Comparison of ENCODE assay signal across 35 mouse cellular contexts in genomic region chr5:89457554-89458062, GRCm38 (mm10). TPM values are rescaled to one million over a fixed set of nuclear protein-coding genes. Genes with fewer than 3 reads are reported as not detected.
DNase-seq lines count a peak whose midpoint lies in the region; ATAC-seq and TF ChIP-seq lines count a peak whose summit lies in the region.
"Had no signal": no experiment of that assay in that cellular context is flagged by ENCODE, and none has a peak within 500 bp of the region (broad histone marks: within the 10 kb centered on the region; RNA-seq: fewer than 3 reads in every experiment).

Gc (minus strand) TSS chr5:89457898.

- peaks cover 14% of the 10 kb centered on the region for H3K4me1 ChIP-seq in liver, adult 2 months (ENCODE audit: control insufficient read depth, insufficient read depth, low read length)
- H3K4me1 ChIP-seq in liver, embryonic 12.5 days = no peaks in the 10 kb centered on the region
- H3K4me1 ChIP-seq in liver, postnatal 0 days (ENCODE audit: insufficient read depth) = 0 out of 2 replicates have a peak, but pooled peaks cover 2% of the 10 kb centered on the region
- H3K4me1 ChIP-seq: heart, embryonic 12.5 days; limb, embryonic 12.5 days; megakaryocyte, embryonic 14.5 days; midbrain, embryonic 12.5 days; neural tube, embryonic 13.5 days had no signal

- peak within 1 kb of the TSS; percentile 88 for H3K4me3 ChIP-seq in liver, adult 2 months (ENCODE audit: insufficient read depth, low read depth, low read length)
- peak within 1 kb of the TSS; percentile 7; the same call in 1 of the 2 replicates for H3K4me3 ChIP-seq in liver, embryonic 12.5 days
- peak within 1 kb of the TSS; percentile 53 for H3K4me3 ChIP-seq in liver, postnatal 0 days (ENCODE audit: low read depth, low read length)
- H3K4me3 ChIP-seq: gastrocnemius, adult 2 months; heart, adult 2 months; heart, embryonic 12.5 days; limb, embryonic 12.5 days; megakaryocyte, embryonic 14.5 days; midbrain, embryonic 12.5 days; neural tube, embryonic 13.5 days had no signal

- peak within 1 kb of the TSS; percentile 96 for H3K9ac ChIP-seq in liver, adult 2 months (ENCODE audit: low read depth, low read length)
- H3K9ac ChIP-seq in liver, embryonic 12.5 days = no peak within 1 kb of the TSS
- H3K9ac ChIP-seq in liver, postnatal 0 days (replicated peaks) = peak within 1 kb of the TSS; percentile 58
- H3K9ac ChIP-seq: heart, embryonic 12.5 days; hindbrain, embryonic 14.5 days; limb, embryonic 12.5 days; lung, embryonic 14.5 days; midbrain, embryonic 12.5 days; neural tube, embryonic 13.5 days had no signal

- no peaks in the 10 kb centered on the region for H3K9me3 ChIP-seq in liver, embryonic 12.5 days (replicated peaks)
- H3K9me3 ChIP-seq in liver, postnatal 0 days (ENCODE audit: low read length) = no peaks in the 10 kb centered on the region
- H3K9me3 ChIP-seq: heart, embryonic 12.5 days; limb, embryonic 12.5 days; midbrain, embryonic 12.5 days; neural tube, embryonic 13.5 days had no signal

- peaks cover 8% of the 10 kb centered on the region; the same call in 1 of the 2 replicates for H3K79me2 ChIP-seq in liver, adult 2 months (ENCODE audit: control insufficient read depth, insufficient read depth, low read length)

- H3K4me2 ChIP-seq in liver, embryonic 12.5 days = 0 out of 2 replicates have a peak within 1 kb of the TSS, but pooled peaks have one; percentile 6
- peak within 1 kb of the TSS; percentile 67 for H3K4me2 ChIP-seq in liver, postnatal 0 days (ENCODE audit: low read depth, low read length)
- H3K4me2 ChIP-seq: heart, embryonic 12.5 days; hindbrain, embryonic 14.5 days; limb, embryonic 12.5 days; lung, embryonic 14.5 days; midbrain, embryonic 12.5 days; neural tube, embryonic 13.5 days had no signal

- TF ChIP-seq POLR2A in liver, adult 2 months (IDR thresholded peaks at IDR 0.05; ENCODE audit: extremely low read depth, insufficient read depth, low read length) = peak; percentile 91

- peak; percentile 40 for TF ChIP-seq CTCF in liver, adult 2 months (IDR thresholded peaks at IDR 0.05; ENCODE audit: low read depth, low read length)
- no peak for TF ChIP-seq CTCF in liver, postnatal 0 days (IDR thresholded peaks at IDR 0.05; ENCODE audit: low read depth)

- H3K36me3 ChIP-seq in liver, adult 2 months (ENCODE audit: control insufficient read depth, insufficient read depth, low read length) = peaks cover 24% of the 10 kb centered on the region
- H3K36me3 ChIP-seq in liver, embryonic 12.5 days = no peaks in the 10 kb centered on the region
- no peaks in the 10 kb centered on the region for H3K36me3 ChIP-seq in liver, postnatal 0 days (replicated peaks; ENCODE audit: insufficient read depth, low read length)
- H3K36me3 ChIP-seq: heart, embryonic 12.5 days; limb, embryonic 12.5 days; midbrain, embryonic 12.5 days; neural tube, embryonic 13.5 days had no signal

- TF ChIP-seq EP300 in liver, postnatal 0 days (IDR thresholded peaks at IDR 0.05; ENCODE audit: low read depth) = no peak

- ATAC-seq in liver, embryonic 12.5 days = no peak
- peak; percentile 78 for ATAC-seq in liver, postnatal 0 days
- ATAC-seq in megakaryocyte progenitor cell, adult 5-6 weeks (replicated peaks; ENCODE audit: poor library complexity) = no peak
- ATAC-seq: forebrain, embryonic 16.5 days had no signal

- H3K27ac ChIP-seq in liver, adult 2 months (replicated peaks; ENCODE audit: insufficient read depth, low read depth, low read length) = peak within 1 kb of the TSS; percentile 98
- H3K27ac ChIP-seq in liver, embryonic 12.5 days = no peak within 1 kb of the TSS
- peak within 1 kb of the TSS; percentile 81 for H3K27ac ChIP-seq in liver, postnatal 0 days (ENCODE audit: low read depth)
- H3K27ac ChIP-seq: gastrocnemius, adult 2 months; heart, adult 2 months; hindbrain, embryonic 14.5 days; limb, embryonic 12.5 days; midbrain, embryonic 12.5 days; neural tube, embryonic 13.5 days had no signal

- H3K27me3 ChIP-seq in liver, adult 2 months (ENCODE audit: control insufficient read depth, insufficient read depth, low read length) = no peaks in the 10 kb centered on the region
- H3K27me3 ChIP-seq in liver, embryonic 12.5 days (replicated peaks) = no peaks in the 10 kb centered on the region
- H3K27me3 ChIP-seq in liver, postnatal 0 days (ENCODE audit: insufficient read depth, low read length) = no peaks in the 10 kb centered on the region
- H3K27me3 ChIP-seq: CH12.LX; heart, embryonic 12.5 days; limb, embryonic 12.5 days; megakaryocyte, embryonic 14.5 days; midbrain, embryonic 12.5 days; neural tube, embryonic 13.5 days had no signal

- WGBS in liver, adult 2 months = 12% methylated on average over 5 of the region's 5 CpGs
- WGBS in liver, embryonic 12.5 days (ENCODE audit: insufficient replicate concordance) = 53% methylated on average over 5 of the region's 5 CpGs
- WGBS in liver, postnatal 0 days (ENCODE audit: insufficient replicate concordance) = 49% methylated on average over 5 of the region's 5 CpGs

- DNase-seq in adrenal gland, postnatal 10 days = no peak
- no peak for DNase-seq in adrenal gland, adult 18-20 months (ENCODE audit: low spot score in 2 of 2)
- peak; percentile 98 for DNase-seq in liver, adult 2 months (ENCODE audit: extremely low read depth, low read depth, low spot score)
- no peak for DNase-seq in liver
- peak; percentile 43 for DNase-seq in liver, postnatal 0 days
- DNase-seq in urinary bladder, postnatal 10 days (ENCODE audit: low spot score) = no peak
- DNase-seq: adrenal gland, postnatal 36 days; cerebellum, adult 9-10 months; cerebellum, postnatal 36 days; gastrocnemius, adult 2 months; gastrocnemius, postnatal 36 days; heart, adult 2 months; heart, postnatal 4 days; kidney, postnatal 14 days; layer of hippocampus, adult 9-11 months; lung, embryonic 14.5 days; lung, postnatal 36 days; right cerebral cortex, postnatal 4 days had no signal

RNA-seq across cellular contexts. Expression of gene Gc, which starts in this region (rescaled TPM):
- total RNA-seq in adrenal gland, postnatal 10 days (2021) = 100 to 1,000 TPM; 349 to 867 TPM
- under 1 TPM in 1 of 2 experiments, not detected in 1; 0.83 TPM for total RNA-seq in adrenal gland, adult 18-20 months (2021)
- 7,789 and 10,847 TPM in 2 replicates for total RNA-seq in liver, adult 2 months (2014; rRNA removed)
- 2,360 and 2,648 TPM in 2 replicates for polyA plus RNA-seq in liver, adult 2 months (2012; rRNA removed)
- polyA plus RNA-seq in liver, embryonic 12.5 days (2016; fragmentation: Nextera tagmentation; extraction: Ambion mirVana) = 33.7 and 47.2 TPM in 2 replicates
- 2,757 and 2,761 TPM in 2 replicates for polyA plus RNA-seq in liver, postnatal 0 days (2015; fragmentation: Nextera tagmentation; extraction: Ambion mirVana)
- not detected in 2 replicates for total RNA-seq in megakaryocyte progenitor cell, adult 5-6 weeks (2015)
- not detected in 2 replicates for total RNA-seq in megakaryocyte progenitor cell, adult 5-6 weeks (2017)
- total RNA-seq: CH12.LX; ES-E14; gastrocnemius, adult 2 months; heart, adult 2 months; heart, postnatal 4 days; left cerebral cortex, postnatal 25 days had no signal
- polyA plus RNA-seq: C2C12; embryonic facial prominence, embryonic 11.5 days; forebrain, embryonic 11.5 days; forebrain, embryonic 16.5 days; heart, postnatal 0 days; hindbrain, embryonic 14.5 days; limb, embryonic 12.5 days; lung, embryonic 14.5 days; midbrain, embryonic 12.5 days; urinary bladder, adult 2 months had no signal

Comparison
In these comparisons a context has a peak if more than half of its experiments do, and no peak if none do; other contexts are left out.
1. RNA of gene Gc (total RNA-seq): 7,789 to 10,847 TPM in liver, adult 2 months and 349 to 867 TPM in adrenal gland, postnatal 10 days; 0.83 TPM in adrenal gland, adult 18-20 months and not detected in megakaryocyte progenitor cell, adult 5-6 weeks; every median in the first group is over 100 times any median in the second.
2. RNA of gene Gc (polyA plus RNA-seq): 2,757 to 2,761 TPM in liver, postnatal 0 days and 2,360 to 2,648 TPM in liver, adult 2 months; 33.7 to 47.2 TPM in liver, embryonic 12.5 days; every median in the first group is over 10 times any median in the second.
3. DNase-seq: peak in liver, adult 2 months (single experiment) and liver, postnatal 0 days (single experiment); none in adrenal gland, postnatal 10 days (single experiment), adrenal gland, adult 18-20 months (0 of 2), liver (single experiment) and urinary bladder, postnatal 10 days (single experiment).
4. H3K4me3 ChIP-seq: peak in every context shown above with its lines; median percentile 88 in liver, adult 2 months; 53 in liver, postnatal 0 days; 7 in liver, embryonic 12.5 days.